Mouse (Mus musculus) spleen, postnatal 4 days (tissue): Measurements from ENCODE around the gene Ehmt2.
"Not testable (repeated sequence)": the region's sequence is repeated elsewhere in the genome, so short reads cannot be mapped to it uniquely, and the experiment has no call there.

Experiments used
- DNase-seq, 2 experiments: peaks; one replicate each; pipeline ENCODE4 v3.0.0; 2022; ENCODE audit warnings: low spot score in 2 of 2

Ehmt2 gene

GRCm38 (mm10) chr17:34891377-34891776 lies 6.9 kb upstream of the Ehmt2 start:
- no peak for DNase-seq

- no peak for DNase-seq
These were observed 5.0 kb upstream of the Ehmt2 start for GRCm38 (mm10) chr17:34893072-34893824.

GRCm38 (mm10) chr17:34894074-34894597 lies 4.1 kb upstream of the Ehmt2 start:
- DNase-seq: peak; percentile 90 to 95

- peak; percentile 52 to 77 for DNase-seq
These were observed 3.3 kb upstream of the Ehmt2 start for GRCm38 (mm10) chr17:34894801-34895530.

GRCm38 (mm10) chr17:34895724-34896123 lies 2.5 kb upstream of the Ehmt2 start:
- no peak for DNase-seq

- no peak for DNase-seq
These were observed 1.9 kb upstream of the Ehmt2 start for GRCm38 (mm10) chr17:34896366-34896765.

GRCm38 (mm10) chr17:34897373-34898159 lies 703 bp upstream of the Ehmt2 start:
- DNase-seq: peak in 1 of 2 experiments; percentile 67

GRCm38 (mm10) chr17:34898706-34899052 lies 410 bp downstream of the Ehmt2 start:
- DNase-seq: peak in 1 of 2 experiments; percentile 71

- peak; percentile 45 to 80 for DNase-seq
These were observed 1.0 kb downstream of the Ehmt2 start for GRCm38 (mm10) chr17:34899053-34899889.

GRCm38 (mm10) chr17:34899890-34900243 lies 1.6 kb downstream of the Ehmt2 start:
- no peak for DNase-seq

GRCm38 (mm10) chr17:34900826-34901225 lies 2.6 kb downstream of the Ehmt2 start:
- not testable (repeated sequence) for DNase-seq

- not testable (repeated sequence) for DNase-seq
These were observed 3.7 kb downstream of the Ehmt2 start for GRCm38 (mm10) chr17:34901948-34902347.

GRCm38 (mm10) chr17:34902895-34903294 lies 4.6 kb downstream of the Ehmt2 start:
- DNase-seq: no peak

GRCm38 (mm10) chr17:34910982-34911381 lies 12.7 kb downstream of the Ehmt2 start:
- no peak for DNase-seq

- peak; percentile 85 to 97 for DNase-seq
These were observed 13.7 kb downstream of the Ehmt2 start for GRCm38 (mm10) chr17:34911945-34912351.

GRCm38 (mm10) chr17:34913930-34914665 lies 15.8 kb downstream of the Ehmt2 start, which contains the start of gene Slc44a4:
Gene Slc44a4 (plus strand): TSS chr17:34914466.
- no peak for DNase-seq

GRCm38 (mm10) chr17:34915410-34915831 lies 17.2 kb downstream of the Ehmt2 start:
- DNase-seq: no peak

- DNase-seq: no peak
These were observed 18.0 kb downstream of the Ehmt2 start for GRCm38 (mm10) chr17:34916316-34916715.

GRCm38 (mm10) chr17:34917188-34917587 lies 18.9 kb downstream of the Ehmt2 start:
- DNase-seq: no peak

- DNase-seq: no peak
These were observed 24.7 kb downstream of the Ehmt2 start for GRCm38 (mm10) chr17:34922939-34923338.
